Mouse (Mus musculus): ENCODE results near the gene Olfr913. TPM values are rescaled to one million over a fixed set of nuclear protein-coding genes. Genes with fewer than 3 reads are reported as not detected.

Olfr913 gene
- not detected for polyA plus RNA-seq (2014; fragmentation: Illumina TruSeq; extraction: RNeasy Lipid Tissue Mini Kit (QIAGEN cat#74804); ENCODE audit: low replicate concordance)

DNA sequence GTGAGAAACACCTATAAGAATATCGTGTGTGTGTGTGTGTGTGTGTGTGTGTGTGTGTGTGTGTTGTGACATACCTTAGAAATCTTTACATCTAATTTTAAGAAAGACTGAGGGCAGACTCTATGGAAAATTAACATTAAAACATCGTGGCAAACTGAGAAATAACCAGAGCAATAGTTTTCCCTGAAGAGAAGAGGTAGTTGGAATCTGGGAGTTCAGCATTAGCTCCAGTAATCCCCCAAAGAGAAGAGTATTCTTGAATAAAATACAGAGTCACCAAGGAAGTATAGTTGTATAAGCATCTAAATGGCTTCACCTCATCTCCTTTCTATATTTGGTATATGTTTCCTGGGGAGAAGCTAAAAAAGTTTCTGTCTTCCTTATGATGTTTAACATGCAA, at the start of gene Olfr913:
Gene Olfr913, plus strand, starts transcription at position 301 of the 400 bp plus-strand sequence.

DNA sequence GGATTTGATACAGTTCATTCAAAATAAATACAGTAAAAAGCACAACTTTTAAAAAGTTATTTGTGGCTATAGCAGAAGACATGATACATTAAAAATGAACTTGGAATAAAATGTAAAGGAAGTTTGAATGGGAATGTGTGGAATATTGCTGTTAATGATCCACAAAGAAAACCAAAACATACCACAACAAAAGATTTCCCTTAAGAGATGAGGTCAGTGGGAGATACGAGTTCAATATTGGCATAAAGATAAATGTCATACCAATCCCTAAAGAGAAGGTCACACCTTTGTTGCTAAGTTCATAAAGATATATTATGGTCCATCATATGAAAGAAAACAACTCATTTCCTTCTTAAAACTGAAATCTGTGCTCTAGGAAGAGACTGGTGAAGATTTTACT, 12.7 kb upstream of the Olfr913 start, which contains the start of gene Olfr912:
Gene Olfr912, plus strand, starts transcription at position 301 of the 400 bp plus-strand sequence.

DNA sequence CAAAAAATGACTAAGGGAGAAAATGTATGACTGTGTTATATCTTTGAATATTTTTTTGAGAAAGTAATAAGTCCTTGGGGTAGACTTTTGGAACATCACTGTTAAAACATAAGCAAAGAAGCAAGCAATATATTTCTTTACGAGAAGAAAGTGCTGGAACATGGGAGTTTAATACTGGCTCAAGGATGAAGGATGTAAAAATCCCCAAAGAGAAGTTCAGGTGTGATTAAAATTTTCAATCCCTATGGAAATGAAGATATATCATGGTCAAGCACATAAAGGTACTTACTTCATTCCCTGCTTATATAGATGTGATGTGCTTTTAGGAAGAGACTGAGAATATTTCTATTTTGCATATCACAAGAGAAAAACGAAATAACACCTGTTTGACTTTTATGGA, 12.2 kb downstream of the Olfr913 start, which contains the start of gene Olfr914:
Gene Olfr914, plus strand, starts transcription at position 301 of the 400 bp plus-strand sequence.

Other genes starting within 250 kb of the Olfr913 start
- gene Olfr898, start 244.3 kb upstream of the Olfr913 start, polyA plus RNA-seq (2014; fragmentation: Illumina TruSeq; extraction: RNeasy Lipid Tissue Mini Kit (QIAGEN cat#74804); ENCODE audit: low replicate concordance) = not detected
- not detected for gene Olfr250, start 225.9 kb upstream of the Olfr913 start, polyA plus RNA-seq (2014; fragmentation: Illumina TruSeq; extraction: RNeasy Lipid Tissue Mini Kit (QIAGEN cat#74804); ENCODE audit: low replicate concordance)
- not detected for gene Olfr251, start 215.7 kb upstream of the Olfr913 start, polyA plus RNA-seq (2014; fragmentation: Illumina TruSeq; extraction: RNeasy Lipid Tissue Mini Kit (QIAGEN cat#74804); ENCODE audit: low replicate concordance)
- gene Olfr147, start 191.1 kb upstream of the Olfr913 start, polyA plus RNA-seq (2014; fragmentation: Illumina TruSeq; extraction: RNeasy Lipid Tissue Mini Kit (QIAGEN cat#74804); ENCODE audit: low replicate concordance) = not detected
- gene Olfr901, start 163.3 kb upstream of the Olfr913 start, polyA plus RNA-seq (2014; fragmentation: Illumina TruSeq; extraction: RNeasy Lipid Tissue Mini Kit (QIAGEN cat#74804); ENCODE audit: low replicate concordance) = not detected
- gene Olfr902, start 145.1 kb upstream of the Olfr913 start, polyA plus RNA-seq (2014; fragmentation: Illumina TruSeq; extraction: RNeasy Lipid Tissue Mini Kit (QIAGEN cat#74804); ENCODE audit: low replicate concordance) = not detected
- not detected for gene Olfr904, start 129.6 kb upstream of the Olfr913 start, polyA plus RNA-seq (2014; fragmentation: Illumina TruSeq; extraction: RNeasy Lipid Tissue Mini Kit (QIAGEN cat#74804); ENCODE audit: low replicate concordance)
- gene Olfr905, start 121.7 kb upstream of the Olfr913 start, polyA plus RNA-seq (2014; fragmentation: Illumina TruSeq; extraction: RNeasy Lipid Tissue Mini Kit (QIAGEN cat#74804); ENCODE audit: low replicate concordance) = not detected
- not detected for gene Olfr906, start 105.7 kb upstream of the Olfr913 start, polyA plus RNA-seq (2014; fragmentation: Illumina TruSeq; extraction: RNeasy Lipid Tissue Mini Kit (QIAGEN cat#74804); ENCODE audit: low replicate concordance)
- gene Olfr907, start 97.0 kb upstream of the Olfr913 start, polyA plus RNA-seq (2014; fragmentation: Illumina TruSeq; extraction: RNeasy Lipid Tissue Mini Kit (QIAGEN cat#74804); ENCODE audit: low replicate concordance) = not detected
- gene Olfr911-ps1, start 71.2 kb upstream of the Olfr913 start, polyA plus RNA-seq (2014; fragmentation: Illumina TruSeq; extraction: RNeasy Lipid Tissue Mini Kit (QIAGEN cat#74804); ENCODE audit: low replicate concordance) = not detected
- not detected for gene Olfr910, start 54.9 kb upstream of the Olfr913 start, polyA plus RNA-seq (2014; fragmentation: Illumina TruSeq; extraction: RNeasy Lipid Tissue Mini Kit (QIAGEN cat#74804); ENCODE audit: low replicate concordance)
- not detected for gene Olfr912, start 12.6 kb upstream of the Olfr913 start, polyA plus RNA-seq (2014; fragmentation: Illumina TruSeq; extraction: RNeasy Lipid Tissue Mini Kit (QIAGEN cat#74804); ENCODE audit: low replicate concordance)
- gene Olfr914, start 12.3 kb downstream of the Olfr913 start, polyA plus RNA-seq (2014; fragmentation: Illumina TruSeq; extraction: RNeasy Lipid Tissue Mini Kit (QIAGEN cat#74804); ENCODE audit: low replicate concordance) = not detected
- not detected for gene Olfr916, start 67.1 kb downstream of the Olfr913 start, polyA plus RNA-seq (2014; fragmentation: Illumina TruSeq; extraction: RNeasy Lipid Tissue Mini Kit (QIAGEN cat#74804); ENCODE audit: low replicate concordance)
- gene Olfr917, start 73.1 kb downstream of the Olfr913 start, polyA plus RNA-seq (2014; fragmentation: Illumina TruSeq; extraction: RNeasy Lipid Tissue Mini Kit (QIAGEN cat#74804); ENCODE audit: low replicate concordance) = not detected
- gene Olfr918, start 81.8 kb downstream of the Olfr913 start, polyA plus RNA-seq (2014; fragmentation: Illumina TruSeq; extraction: RNeasy Lipid Tissue Mini Kit (QIAGEN cat#74804); ENCODE audit: low replicate concordance) = not detected
- gene Olfr919, start 110.9 kb downstream of the Olfr913 start, polyA plus RNA-seq (2014; fragmentation: Illumina TruSeq; extraction: RNeasy Lipid Tissue Mini Kit (QIAGEN cat#74804); ENCODE audit: low replicate concordance) = not detected
- gene Vwa5a, start 125.5 kb downstream of the Olfr913 start, polyA plus RNA-seq (2014; fragmentation: Illumina TruSeq; extraction: RNeasy Lipid Tissue Mini Kit (QIAGEN cat#74804); ENCODE audit: low replicate concordance) = 71.8 TPM
- gene Olfr920, start 159.5 kb downstream of the Olfr913 start, polyA plus RNA-seq (2014; fragmentation: Illumina TruSeq; extraction: RNeasy Lipid Tissue Mini Kit (QIAGEN cat#74804); ENCODE audit: low replicate concordance) = 0.52 TPM
- gene Olfr921, start 180.3 kb downstream of the Olfr913 start, polyA plus RNA-seq (2014; fragmentation: Illumina TruSeq; extraction: RNeasy Lipid Tissue Mini Kit (QIAGEN cat#74804); ENCODE audit: low replicate concordance) = 0.15 TPM
- gene Olfr922, start 221.9 kb downstream of the Olfr913 start, polyA plus RNA-seq (2014; fragmentation: Illumina TruSeq; extraction: RNeasy Lipid Tissue Mini Kit (QIAGEN cat#74804); ENCODE audit: low replicate concordance) = not detected
- gene Olfr923, start 233.8 kb downstream of the Olfr913 start, polyA plus RNA-seq (2014; fragmentation: Illumina TruSeq; extraction: RNeasy Lipid Tissue Mini Kit (QIAGEN cat#74804); ENCODE audit: low replicate concordance) = not detected

Data from small intestine, adult 10 weeks (tissue).